Mouse (Mus musculus): ENCODE data around the gene Akr1a1.

Akr1a1 gene

GRCm38 (mm10) chr4:116657971-116658370 lies 6.5 kb upstream of the Akr1a1 start:
- no peak for DNase-seq (ENCODE audit: low spot score)

DNA sequence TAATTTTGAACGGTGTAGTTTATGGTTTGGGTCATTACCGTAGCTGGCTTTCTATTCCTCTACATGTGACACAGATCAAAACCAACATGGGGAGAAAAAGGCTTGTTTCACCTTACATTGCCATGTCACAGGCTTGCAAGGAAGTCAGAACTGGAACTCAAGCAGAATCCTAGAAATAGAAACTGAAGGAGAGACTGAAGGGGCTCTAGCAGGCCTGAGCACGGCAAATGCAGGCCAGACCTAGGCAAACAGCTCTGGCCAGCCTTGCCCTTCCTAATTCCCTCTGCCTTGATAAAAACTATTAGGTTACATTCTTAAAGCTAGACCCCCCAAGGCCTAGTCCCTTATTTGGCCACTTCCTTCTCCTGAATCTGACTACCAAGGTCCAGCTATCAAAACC lies 4.2 kb upstream of the Akr1a1 start:
- no peak for DNase-seq (ENCODE audit: low spot score)

- DNase-seq (ENCODE audit: low spot score), result no peak
Observed at GRCm38 (mm10) chr4:116655100-116655499, 3.6 kb upstream of the Akr1a1 start.

DNA sequence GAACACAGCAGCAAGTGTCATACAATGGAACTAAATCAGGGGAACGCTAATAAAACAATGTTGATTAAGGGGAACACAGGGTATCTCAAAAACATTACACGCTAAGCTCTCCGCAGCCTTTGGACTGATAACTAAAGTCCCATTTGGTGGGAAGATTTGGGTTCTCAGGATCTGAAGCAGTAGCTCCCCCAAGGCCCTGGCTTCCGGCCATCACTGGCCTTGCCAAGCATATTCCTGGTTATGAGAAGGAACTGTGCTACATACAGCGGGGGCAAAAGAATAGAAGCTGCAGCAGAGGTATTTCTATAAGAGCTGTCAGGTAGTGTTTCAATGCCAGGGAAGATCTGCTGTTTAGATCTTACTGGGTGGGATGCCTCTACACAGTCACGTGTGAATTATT lies 1.7 kb upstream of the Akr1a1 start:
- DNase-seq (ENCODE audit: low spot score), result peak; percentile 22

DNA sequence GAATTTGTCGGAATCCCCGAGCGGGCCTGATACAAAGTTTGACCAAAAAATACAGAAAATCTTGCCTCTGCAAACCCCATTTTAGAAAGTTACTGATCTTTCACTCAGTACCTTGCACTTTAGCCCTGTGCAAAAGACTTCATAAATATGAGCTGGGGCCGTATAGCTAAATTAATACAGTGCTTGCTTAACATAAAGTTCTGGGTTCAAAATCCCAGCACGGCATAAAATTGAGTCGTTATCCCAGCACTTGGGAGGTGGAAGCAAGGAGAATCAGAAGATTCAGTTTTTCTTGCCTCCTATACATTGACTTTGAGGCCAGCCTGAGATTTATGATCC lies 286 bp upstream of the Akr1a1 start:
- no peak for DNase-seq (ENCODE audit: low spot score)

GRCm38 (mm10) chr4:116650365-116650764 lies 1.1 kb downstream of the Akr1a1 start:
- DNase-seq (ENCODE audit: low spot score), result no peak

- DNase-seq (ENCODE audit: low spot score), result no peak
Observed at GRCm38 (mm10) chr4:116649411-116649810, 2.1 kb downstream of the Akr1a1 start.

- DNase-seq (ENCODE audit: low spot score), result no peak
Observed at GRCm38 (mm10) chr4:116645624-116646023, 5.9 kb downstream of the Akr1a1 start.

GRCm38 (mm10) chr4:116644326-116644725 lies 7.2 kb downstream of the Akr1a1 start:
- peak; percentile 34 for DNase-seq (ENCODE audit: low spot score)

GRCm38 (mm10) chr4:116642071-116642470 lies 9.4 kb downstream of the Akr1a1 start:
- DNase-seq (ENCODE audit: low spot score), result no peak

DNA sequence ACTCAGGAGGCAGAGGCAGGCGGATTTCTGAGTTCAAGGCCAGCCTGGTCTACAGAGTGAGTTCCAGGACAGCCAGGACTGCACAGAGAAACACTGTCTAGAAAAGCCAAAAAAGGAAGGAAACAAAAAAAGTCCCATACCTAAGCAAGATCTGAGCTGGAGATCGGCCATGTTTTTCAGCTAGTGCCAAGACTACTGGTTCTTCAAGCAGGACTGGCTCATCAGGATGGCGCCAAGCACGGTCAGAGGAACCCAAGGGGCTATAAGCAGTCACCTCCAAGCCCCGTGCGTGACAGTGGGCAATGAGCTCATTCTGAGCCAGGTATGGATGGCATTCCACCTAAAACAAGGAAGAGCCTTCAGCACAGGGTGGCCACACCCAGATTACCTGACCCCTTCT lies 12.7 kb downstream of the Akr1a1 start:
- peak; percentile 54 for DNase-seq (ENCODE audit: low spot score)

DNA sequence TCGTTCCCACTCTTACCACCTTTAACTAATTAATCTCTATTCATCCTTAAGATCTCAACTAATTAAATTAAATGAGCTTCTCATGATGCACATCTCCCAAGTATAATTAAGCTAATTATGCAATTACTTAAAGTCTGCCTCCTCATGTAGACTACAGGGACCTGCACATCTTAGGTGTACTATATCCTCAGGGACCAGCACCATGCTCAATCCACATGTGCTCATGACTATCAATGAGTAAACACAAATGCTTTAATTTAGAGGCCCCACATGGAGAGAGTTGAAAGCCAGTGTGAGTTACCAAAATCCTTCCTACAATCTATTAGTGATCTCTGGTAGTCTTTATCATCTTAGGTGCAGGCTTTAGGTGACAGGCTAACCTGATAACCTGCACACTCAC lies 16.3 kb downstream of the Akr1a1 start:
- no peak for DNase-seq (ENCODE audit: low spot score)

DNA sequence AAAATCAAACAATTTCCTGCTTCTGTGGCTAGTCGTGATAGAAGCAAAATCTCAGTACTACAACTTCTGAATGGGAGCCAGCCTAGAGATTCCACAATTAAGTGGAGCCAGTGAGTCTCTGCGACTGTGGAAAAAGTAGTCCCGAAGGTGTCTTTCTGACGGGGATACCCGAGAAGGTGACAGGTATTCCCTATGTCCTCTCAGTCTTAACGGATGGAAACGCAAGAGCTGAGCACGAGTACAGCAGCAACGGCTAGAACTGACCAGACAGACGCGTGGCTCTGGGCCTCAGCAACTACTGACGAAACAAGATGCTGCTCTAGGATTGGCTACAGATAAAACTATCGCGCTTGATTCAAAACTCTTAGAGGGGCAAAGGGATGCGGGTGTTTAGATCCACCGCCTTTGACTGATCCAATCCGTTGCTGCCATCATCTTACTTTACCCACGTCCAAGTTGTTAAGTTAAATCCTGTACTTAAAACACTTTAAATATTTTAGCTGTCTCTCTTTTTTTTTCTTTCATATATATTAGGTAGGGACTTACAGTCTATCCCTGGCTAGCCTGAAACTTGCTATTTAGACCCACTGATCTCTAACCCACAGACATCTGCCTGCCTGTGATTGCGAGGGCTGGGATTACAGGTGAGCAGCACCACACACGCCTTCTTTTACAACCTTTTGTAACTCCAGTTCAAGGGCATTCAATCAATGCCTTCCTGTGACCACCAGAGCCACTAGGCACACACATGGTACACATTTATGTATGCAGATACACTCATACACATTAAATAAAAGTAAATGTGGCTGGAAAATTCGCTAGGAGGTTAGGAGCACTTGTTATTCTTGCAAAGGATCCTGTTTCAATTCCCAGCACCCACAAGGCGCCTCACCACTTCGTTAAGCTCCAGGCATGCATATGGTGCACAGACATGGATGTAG lies 23.5 kb downstream of the Akr1a1 start, which contains the start of gene Nasp:
Gene Nasp (minus strand): TSS at position 220 of the 941 bp plus-strand sequence.
- peak; percentile 83 for DNase-seq (ENCODE audit: low spot score)

GRCm38 (mm10) chr4:116627359-116627716 lies 24.1 kb downstream of the Akr1a1 start:
- peak; percentile 91 for DNase-seq (ENCODE audit: low spot score)

DNA sequence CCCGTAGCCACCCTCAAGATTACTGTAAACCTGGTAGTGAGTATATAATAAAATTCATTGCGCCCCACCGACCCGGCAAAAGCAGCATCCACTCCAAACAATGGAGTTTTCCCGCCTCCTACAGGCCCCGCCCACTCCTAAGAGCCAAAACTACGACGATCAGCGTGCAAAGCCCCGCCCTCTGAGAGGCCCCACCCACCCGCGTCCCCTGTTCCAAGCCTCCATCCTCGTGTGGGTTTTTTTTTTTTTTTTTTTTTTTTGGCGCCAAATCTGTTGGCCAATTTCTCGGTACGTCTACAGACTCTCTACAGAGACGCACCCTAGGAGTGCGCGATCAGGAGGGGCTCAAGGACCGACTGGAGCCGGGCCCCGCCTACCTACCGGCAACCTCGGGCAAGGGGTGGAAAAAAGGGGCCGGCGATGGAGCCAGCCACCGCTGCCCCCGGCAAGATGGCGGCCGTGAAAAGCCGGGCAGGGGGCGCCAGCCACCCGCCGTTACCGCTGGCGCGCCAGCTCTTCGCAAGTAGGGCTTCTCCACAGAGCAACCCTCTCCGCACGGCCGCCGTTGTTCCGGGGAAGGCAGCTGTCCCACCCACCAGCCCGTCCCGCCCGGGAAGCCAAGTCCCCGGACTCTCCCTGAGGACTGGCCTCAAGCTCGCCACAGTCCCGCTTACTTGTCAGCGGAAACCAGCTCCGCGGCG lies 24.7 kb downstream of the Akr1a1 start:
- DNase-seq (ENCODE audit: low spot score), result peak; percentile 82

DNA sequence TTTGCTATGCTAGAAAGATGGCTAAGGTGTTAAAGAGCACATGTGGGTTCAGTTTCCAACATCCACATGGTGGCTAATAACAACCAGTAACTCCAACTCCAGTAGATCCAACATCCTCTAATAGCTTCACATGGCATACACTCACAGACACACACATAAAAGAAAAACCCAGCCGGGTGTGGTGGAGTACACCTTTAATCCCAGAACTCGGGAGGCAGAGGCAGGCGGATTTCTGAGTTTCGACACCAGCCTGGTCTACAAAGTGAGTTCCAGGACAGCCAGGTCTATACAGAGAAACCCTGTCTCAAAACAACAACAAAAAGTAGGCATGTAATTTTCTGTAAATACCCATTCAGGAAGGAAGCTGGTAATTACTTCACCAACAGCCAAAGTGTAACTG lies 26.6 kb downstream of the Akr1a1 start:
- no peak for DNase-seq (ENCODE audit: low spot score)

DNA sequence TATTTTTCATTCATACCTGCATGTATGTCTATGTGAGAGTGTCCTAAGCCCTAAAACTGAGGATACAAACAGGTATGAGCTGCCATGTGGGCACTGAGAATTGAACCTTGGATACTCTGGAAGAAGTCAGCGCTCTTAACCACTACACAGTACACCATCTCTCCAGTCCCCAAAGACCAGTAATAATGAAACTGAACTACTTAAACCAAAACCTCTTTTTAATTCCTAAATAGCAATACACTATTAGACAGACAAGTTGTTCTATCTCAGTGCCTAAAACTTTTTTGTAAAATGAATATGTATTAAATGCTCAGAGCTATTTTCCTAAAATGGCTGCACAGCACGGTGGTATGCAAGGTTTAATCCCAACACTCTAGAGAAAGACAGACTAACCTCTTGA lies 36.2 kb downstream of the Akr1a1 start:
- no peak for DNase-seq (ENCODE audit: low spot score)

GRCm38 (mm10) chr4:116612621-116613020 lies 38.9 kb downstream of the Akr1a1 start:
- DNase-seq (ENCODE audit: low spot score), result no peak

GRCm38 (mm10) chr4:116596978-116597881 lies 54.2 kb downstream of the Akr1a1 start:
- DNase-seq (ENCODE audit: low spot score), result peak; percentile 90

- DNase-seq (ENCODE audit: low spot score), result peak; percentile 34
Observed at GRCm38 (mm10) chr4:116596379-116596778, 55.1 kb downstream of the Akr1a1 start, which contains the start of gene Ccdc17. Gene Ccdc17, plus strand, starts transcription at chr4:116596654.

DNA sequence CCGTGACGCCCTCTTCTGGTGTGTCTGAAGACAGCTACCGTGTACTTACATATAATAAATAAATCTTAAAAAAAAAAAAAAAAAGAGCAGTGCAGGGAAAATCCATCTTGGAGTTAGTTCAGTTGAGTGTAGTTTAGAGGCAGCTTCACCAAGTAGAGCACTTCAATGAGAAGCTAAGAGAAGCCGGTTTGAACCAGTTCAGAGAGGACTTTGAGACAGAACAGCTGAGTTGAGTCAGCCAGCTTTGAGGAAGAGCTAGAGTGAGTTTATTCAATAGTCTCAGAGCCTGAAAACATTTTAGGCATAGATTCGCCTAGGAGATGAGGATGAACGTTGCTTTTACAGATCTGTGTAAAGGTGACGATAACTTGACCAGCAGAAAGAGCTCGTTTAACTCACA lies 55.7 kb downstream of the Akr1a1 start:
- no peak for DNase-seq (ENCODE audit: low spot score)
